Mouse (Mus musculus) E14TG2a.4 (cell line): ENCODE data around the gene Maml3.

ENCODE experiments used
- CTCF ChIP-seq: conservative IDR thresholded peaks from 2 replicates; pipeline ENCODE4 v1.5.1; 2014; ENCODE audit warnings: low read length
- NANOG ChIP-seq: IDR thresholded peaks from 2 replicates; pipeline ENCODE4 v1.6.1; 2014; ENCODE audit warnings: borderline replicate concordance, low read length, mixed read lengths
- POU5F1 ChIP-seq: IDR thresholded peaks from 2 replicates; pipeline ENCODE4 v1.6.1; 2014; ENCODE audit warnings: low read length, borderline replicate concordance

- TF ChIP-seq CTCF = no peak
- TF ChIP-seq POU5F1 = no peak
- no peak for TF ChIP-seq NANOG
Measured at GRCm38 (mm10) chr3:52039958-52040357, 64.9 kb downstream of the Maml3 start.
